Mouse (Mus musculus): ENCODE measurements around the gene Gal3st2c. TPM values are rescaled to one million over a fixed set of nuclear protein-coding genes. Genes with fewer than 3 reads are reported as not detected.
"Not testable (repeated sequence)": the region's sequence is repeated elsewhere in the genome, so short reads cannot be mapped to it uniquely, and the experiment has no call there.

Gal3st2c gene
- total RNA-seq (2021): under 1 TPM; 0.05 to 0.10 TPM
- long read RNA-seq: 0 reads

DNA sequence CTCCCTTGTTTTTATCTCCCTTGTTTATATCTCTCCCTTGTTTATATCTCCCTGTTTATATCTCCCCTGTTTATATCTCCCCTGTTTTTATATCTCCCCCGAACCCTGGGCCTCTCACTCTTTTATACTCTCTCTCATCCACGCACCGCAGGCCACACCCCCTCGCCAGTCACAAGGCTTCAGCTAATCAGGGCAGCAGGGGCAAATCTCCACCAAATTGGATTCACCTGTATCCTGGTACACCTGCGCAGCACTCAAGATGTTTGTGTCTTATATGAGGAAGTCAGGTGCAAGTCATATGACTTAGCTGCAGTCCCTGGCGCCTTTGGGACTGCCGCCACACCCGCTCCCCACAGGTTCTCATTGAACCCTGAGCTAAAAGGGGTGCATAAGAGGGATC lies at the start of gene Gal3st2c:
Gene Gal3st2c (plus strand): TSS at position 301 of the 400 bp plus-strand sequence.
- not testable (repeated sequence) for DNase-seq (ENCODE audit: low spot score in 2 of 2)

DNA sequence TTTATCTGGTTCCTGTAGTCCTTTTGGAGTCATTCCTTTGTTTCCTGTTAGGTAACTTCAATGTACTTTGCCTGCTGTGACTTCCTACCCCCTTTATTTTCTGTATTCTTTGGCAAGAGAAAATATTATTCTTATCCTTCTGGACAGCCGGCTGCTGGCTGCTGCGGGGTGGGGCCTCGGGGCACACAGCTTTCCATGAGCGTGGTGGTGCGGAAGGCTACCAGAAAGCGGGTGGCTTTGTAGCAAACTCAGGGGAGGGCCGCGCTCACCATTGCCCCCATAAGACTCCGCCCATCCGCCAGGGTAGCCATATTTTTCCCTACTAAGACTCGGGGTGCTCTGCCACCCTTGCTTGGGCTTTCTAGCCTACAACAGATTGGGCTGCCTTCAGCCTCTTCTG lies 41.2 kb upstream of the Gal3st2c start:
- DNase-seq (ENCODE audit: low spot score in 2 of 2): not testable (repeated sequence)

DNA sequence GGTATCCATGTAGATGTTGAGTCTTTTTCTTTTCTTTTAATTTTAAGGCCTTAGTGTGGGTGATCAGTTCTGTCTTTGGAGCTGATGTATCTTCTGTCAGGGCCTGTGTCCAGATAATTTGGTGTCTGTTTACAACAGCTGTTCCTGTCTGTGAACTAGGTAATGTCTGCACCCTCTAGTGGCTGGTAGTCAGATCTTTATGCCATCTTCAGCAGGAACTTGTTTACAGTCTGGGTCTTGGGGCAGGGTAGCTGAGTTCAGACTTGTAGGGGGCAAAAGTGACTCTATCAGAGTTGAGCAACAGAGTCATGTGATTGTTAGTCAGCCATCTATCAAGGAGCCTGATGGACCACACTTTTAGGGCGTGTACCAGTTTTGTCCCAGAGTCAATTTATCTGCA lies 23.8 kb upstream of the Gal3st2c start:
- not testable (repeated sequence) for DNase-seq (ENCODE audit: low spot score in 2 of 2)

DNA sequence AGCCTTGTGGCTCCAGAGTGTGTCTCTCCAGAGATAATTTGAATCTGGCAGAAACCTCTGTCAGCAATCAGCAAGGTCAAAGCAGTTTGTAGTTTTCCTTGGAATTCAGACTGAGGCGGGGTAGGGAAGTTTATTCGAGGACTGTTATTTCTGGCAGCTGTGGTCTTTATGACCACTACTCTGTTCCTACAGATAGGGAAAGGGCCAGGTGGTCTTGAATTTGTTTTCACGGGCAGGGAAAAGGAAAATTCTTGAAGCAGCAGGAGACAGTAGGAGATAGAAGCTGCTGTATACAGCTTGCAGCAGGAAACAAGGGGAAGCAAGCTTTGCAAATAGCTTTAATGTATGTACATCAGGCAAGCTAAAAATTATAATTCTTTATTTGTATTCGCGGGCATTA lies 19.9 kb upstream of the Gal3st2c start:
- DNase-seq (ENCODE audit: low spot score in 2 of 2): not testable (repeated sequence)

DNA sequence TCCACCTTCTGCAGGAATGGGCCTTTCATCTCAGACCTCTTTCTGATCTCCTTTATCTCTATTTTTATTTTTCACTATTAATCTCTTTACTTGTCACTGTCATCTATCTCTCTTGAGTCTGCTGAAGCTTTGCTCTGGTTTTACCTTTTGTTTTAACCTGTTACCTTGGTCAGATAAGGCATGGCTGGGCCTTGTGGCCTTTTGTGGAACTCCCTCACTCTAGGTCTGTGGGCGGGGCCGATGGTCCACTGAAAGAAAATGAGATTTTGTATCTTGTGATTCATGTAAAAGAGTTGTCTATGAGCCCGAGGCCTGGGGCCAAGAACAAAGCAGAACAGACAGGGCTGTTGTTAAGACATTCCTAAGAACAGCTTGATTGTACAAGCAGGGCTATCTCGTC lies 19.5 kb upstream of the Gal3st2c start:
- not testable (repeated sequence) for DNase-seq (ENCODE audit: low spot score in 2 of 2)

DNA sequence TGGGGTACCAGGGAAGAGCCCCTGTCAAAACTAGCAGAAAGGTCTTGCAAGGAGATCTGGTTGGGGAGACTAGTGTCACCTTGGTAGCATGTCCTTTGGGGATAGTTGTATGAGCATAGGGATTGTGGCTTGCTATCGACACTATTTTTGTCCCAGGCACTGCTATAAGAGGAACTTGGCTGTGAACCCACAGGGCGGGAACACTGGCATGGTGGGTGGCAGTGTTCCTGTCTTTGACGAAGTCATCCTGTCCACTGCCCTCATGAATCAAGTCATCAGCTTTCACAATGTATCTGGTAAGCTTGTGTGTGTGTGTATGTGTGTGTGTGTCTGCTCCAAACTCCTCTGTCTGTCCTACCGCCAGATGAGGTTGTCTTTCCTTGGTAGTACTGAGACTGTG lies 14.5 kb upstream of the Gal3st2c start:
- DNase-seq (ENCODE audit: low spot score in 2 of 2): not testable (repeated sequence)

DNA sequence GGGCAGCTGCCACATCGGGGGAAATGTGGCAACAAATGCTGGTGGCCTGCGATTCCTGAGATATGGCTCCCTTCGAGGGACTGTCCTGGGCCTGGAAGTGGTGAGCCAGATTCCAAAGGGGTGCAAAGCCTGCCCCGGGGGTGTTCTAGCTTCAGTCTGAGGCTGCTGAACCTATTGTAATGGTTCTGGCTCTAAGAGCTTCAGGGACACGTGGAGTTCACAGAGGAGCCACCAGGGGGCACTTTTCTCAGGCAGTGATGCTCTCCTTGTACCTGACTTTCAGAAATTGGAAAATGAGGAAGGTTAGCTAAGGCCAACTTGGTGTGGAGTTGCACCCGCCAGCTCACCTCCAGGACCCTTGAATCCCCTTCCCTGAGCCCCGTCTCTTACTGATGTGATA lies 12.0 kb upstream of the Gal3st2c start:
- not testable (repeated sequence) for DNase-seq (ENCODE audit: low spot score in 2 of 2)

DNA sequence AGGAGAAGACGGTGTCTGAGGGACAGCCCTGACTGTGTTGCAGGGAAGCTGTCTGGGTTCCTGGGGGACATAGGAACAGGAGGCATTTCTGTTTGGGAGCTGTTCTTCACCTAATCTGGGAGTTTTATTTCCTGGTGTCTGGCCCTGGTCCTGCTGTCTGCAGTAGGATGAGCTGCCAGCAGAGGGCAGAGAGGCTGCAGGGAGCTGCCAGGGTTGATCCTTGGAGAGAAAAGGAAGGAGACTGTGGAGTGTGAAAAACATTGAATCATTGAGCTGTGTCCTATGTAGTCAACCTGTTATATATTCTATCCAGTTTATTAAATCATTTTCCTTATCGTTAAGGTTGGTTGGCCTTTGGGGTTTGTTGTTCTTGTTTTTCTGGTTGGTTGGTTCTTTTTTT lies 9.4 kb upstream of the Gal3st2c start:
- not testable (repeated sequence) for DNase-seq (ENCODE audit: low spot score in 2 of 2)

DNA sequence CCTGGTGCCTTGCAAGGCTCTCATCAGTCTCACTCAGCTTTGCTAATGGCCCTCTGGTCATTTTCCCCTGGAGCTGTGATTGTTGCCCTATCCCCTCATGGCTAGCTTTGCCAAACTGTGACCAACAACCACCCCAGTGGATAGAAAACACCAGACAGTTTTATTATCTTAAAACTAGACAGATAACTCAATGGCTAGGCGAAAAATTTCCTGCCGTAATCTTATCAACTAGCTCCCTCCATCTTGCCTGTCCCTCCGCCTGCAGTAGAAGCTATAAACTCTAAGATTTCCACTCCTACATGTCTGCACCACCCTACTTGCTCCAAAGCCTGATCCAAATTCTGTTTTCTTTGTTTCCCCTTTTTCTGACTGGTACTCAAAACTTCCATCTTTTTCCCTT lies 4.1 kb upstream of the Gal3st2c start:
- DNase-seq (ENCODE audit: low spot score in 2 of 2): no peak

DNA sequence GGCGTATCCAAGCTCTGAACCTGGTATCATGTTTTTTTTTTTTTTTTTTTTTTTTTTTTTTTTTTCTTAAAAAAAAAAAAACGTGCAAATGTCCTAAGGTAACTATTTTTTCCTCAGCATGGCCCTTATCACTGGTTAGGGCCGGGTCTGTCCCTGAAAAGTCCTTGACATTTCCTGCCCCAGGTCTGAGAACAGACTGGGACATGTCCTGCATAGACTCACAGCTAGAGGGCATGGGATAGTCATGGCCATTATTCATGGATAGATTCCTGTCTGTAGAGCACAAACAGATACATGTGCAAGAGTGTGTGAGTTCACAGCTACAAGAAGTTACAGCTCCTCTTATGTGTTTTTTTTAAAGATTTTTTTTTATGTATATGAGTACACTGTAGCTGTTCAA lies 1.5 kb upstream of the Gal3st2c start:
- no peak for DNase-seq (ENCODE audit: low spot score in 2 of 2)

DNA sequence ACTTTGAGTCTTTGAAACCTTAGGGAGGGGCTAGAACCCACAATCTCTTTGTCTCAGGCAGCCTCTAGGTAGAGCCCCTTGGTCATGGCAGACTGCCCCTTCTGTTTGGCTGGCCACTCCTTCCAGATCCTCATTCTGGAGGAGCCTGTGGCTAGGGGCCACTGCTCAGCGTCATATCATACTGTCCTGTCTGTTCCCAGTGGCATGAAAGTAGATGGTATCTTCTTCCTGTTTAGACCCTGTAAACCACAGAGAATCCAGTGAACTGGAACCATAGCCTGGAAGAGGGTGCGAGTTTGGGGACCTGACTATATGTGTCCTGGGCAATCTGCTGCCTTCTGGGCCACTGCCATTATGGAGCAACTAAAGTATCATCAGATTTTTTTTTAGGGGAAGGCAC lies 759 bp downstream of the Gal3st2c start:
- DNase-seq (ENCODE audit: low spot score in 2 of 2): not testable (repeated sequence)

DNA sequence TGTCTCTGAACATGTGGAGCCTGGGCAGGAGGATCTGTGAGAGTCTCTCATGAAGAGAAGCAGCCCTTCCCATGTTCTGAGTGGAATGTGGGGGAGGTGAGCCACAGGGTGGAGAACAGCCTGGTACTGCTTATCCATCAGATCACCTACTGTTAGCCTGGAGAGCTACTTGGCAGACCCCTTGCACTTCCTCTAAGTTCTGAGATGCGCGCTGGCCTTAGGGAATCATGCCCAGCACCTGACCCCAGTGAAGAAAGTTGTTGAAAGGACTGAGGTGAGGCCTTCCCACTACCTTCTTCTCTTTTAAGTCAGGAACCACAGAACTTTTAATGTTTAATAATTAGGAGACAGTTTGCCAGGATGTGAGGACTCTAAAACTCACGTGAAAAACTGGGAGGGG lies 1.2 kb downstream of the Gal3st2c start:
- not testable (repeated sequence) for DNase-seq (ENCODE audit: low spot score in 2 of 2)

DNA sequence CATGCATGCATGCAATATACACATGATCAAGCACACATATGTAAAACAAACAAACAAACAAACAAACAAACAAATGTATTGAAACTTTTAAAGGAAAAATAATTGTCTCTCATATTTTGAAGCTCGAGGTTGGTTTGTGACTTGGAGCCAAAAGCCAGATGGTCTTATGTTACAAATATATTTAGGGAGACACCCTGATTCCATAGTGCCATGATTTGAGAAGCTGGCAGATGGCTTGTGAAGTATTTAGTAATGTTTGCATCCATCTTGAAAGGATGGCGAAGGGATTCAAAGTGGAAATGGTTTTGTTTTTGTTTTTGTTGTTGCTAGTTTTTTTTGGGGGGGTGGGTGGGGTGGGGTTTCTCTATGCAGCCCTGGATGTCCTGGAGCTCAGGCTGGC lies 10.7 kb downstream of the Gal3st2c start:
- no peak for DNase-seq (ENCODE audit: low spot score in 2 of 2)

DNA sequence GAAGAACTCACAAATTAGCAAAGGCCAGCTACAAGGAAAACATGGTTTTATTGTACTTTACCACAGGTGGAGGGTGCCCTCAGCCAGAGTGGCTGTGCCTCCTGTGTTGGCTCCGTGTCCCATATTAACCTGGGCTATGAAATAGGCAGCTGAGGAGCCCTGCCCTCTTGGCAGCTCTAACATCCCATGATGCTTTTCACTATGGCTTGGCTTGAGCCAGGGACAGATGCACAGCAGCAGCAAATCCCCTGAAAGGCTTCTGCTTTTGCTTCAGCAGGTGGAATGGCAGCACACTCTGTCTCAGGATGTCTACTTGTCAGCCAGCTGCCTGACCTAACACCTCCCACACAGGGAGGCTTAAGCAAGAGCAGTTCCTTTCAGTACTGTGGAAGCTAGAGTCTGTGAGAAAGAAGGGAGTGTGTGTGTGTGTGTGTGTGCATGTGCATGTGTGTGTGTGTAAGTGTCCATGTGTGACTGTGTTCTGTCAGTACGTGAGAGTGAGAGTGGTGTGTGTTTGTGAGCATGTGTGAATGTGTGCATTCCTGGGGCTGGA lies 15.7 kb downstream of the Gal3st2c start:
- not testable (repeated sequence) for DNase-seq (ENCODE audit: low spot score in 2 of 2)

DNA sequence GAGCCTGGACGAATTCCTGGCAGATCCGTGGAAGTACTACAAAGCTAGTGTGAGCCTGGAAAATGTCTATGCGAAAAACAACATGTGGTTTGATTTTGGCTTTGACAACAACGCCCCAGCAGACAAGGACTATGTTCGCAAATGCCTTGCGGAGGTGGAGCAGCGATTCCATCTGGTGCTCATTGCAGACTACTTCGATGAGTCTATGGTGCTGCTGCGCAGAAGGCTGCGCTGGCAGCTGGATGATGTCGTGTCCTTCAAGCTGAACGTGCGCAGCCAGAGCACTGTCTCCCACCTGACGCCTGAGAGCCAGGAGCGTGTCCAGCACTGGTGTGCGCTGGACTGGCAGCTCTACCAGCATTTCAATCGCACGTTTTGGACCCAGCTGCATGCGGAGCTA lies 18.5 kb downstream of the Gal3st2c start:
- peak; percentile 82 to 94 for DNase-seq (ENCODE audit: low spot score in 2 of 2)

DNA sequence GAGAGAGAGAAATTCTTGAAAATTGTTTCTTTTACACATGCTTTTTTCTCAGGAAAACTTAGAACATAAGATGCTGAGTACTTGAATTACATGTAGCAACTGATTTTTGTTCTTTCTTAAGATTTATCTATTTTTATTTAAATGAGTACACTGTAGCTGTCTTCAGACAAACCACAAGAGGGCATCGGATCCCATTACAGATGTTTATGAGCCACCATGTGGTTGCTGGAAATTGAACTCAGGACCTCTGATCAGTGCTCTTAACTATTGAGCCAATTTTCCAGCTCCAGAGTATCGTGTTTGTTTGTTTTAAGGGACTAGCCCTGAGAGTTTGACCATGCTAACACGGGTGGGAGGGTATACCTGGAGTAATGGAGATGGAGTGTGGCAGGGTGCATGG lies 21.3 kb downstream of the Gal3st2c start:
- no peak for DNase-seq (ENCODE audit: low spot score in 2 of 2)

DNA sequence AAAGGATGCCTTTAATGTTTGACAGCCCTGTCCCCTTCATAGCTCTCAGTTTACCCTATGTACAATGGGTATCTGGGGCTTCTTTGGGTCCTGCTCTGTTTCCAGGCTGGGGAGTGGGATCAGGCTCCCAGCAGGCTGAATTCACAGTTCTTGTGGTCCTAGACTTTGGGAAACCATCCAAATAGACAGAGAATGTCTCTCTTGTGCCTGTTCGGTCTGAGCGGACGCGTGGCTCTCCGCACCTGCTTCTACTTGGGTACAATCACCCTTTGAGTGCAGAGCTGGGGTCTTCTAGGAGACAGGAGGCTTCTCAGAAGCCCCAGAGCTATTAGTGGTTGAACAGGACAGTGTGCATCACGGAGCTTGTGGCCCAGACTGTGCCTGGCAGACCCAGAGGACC lies 29.8 kb downstream of the Gal3st2c start, which contains the start of gene Neu4:
Gene Neu4 (plus strand): TSS at position 301 of the 400 bp plus-strand sequence.
- no peak for DNase-seq (ENCODE audit: low spot score in 2 of 2)

DNA sequence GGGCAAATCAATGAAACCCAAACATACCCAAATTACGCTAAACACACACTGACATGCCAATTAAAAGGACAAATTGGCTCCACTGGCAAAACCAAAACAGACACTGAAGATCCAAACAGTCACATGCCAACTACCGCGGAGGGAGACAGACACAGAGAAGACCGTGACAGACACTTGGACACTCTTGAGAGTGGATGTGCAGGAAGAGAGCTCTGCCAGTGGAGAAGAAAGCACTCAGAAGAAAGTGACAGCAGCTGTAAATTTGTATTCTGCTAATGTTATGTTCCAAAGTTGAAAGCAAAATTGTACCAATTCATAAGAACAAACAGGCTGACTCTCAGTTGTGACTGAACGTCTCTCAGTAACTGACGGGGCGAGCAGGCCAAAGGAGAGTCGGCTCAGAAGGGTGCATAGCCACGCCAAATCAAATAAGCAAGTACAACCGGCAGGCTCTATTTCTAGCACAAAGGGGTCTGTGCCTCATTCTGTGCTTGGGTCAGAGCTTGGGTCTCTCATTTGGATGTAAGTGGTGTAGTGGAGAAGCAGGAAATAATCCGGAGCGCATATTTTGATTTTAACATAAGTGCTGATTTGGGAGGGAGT lies 37.3 kb downstream of the Gal3st2c start:
- DNase-seq (ENCODE audit: low spot score in 2 of 2): no peak

DNA sequence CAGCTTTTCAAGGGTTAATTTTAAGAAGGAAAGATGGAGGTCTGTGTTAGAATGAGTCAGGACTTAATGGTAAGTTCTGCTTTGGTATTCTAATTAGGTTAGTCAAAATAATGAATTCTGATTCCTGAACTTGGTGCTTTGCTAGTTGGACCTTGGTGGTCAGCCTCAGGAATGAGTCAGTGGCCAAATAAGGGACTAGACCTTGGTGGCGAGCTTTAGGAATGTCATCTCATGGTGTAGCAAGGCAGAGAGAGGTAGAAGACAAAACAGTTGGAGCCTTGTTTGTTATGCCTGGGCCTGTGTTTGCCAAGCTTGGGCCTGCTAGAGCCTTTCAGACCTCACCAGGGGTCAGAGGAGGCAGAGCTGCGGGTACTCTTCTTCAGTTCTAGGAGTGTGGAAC lies 38.4 kb downstream of the Gal3st2c start:
- no peak for DNase-seq (ENCODE audit: low spot score in 2 of 2)

DNA sequence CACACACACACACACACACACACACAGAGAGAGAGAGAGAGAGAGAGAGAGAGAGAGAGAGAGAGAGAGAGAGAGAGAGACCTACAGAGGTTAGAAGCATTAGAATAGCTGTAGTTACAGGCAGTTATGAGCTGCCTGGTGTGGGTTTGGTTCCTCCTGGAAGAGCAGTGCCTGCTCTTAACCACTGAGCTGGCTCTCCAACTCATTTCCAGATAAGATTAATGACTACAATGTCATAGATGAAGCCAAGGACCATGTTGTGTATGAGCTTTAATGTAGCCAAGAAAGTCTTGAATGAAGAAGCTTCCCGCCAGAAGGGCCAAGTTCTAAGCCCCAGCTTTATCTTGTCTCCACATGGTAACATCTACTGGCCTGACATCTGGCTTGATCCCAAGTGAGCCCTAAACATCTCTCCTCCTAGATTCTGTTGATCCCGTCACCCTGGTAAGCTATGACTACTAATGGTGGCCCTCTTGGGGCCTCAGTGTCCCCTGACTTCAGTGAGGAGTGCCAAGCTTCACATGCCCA lies 42.8 kb downstream of the Gal3st2c start:
- no peak for DNase-seq (ENCODE audit: low spot score in 2 of 2)

DNA sequence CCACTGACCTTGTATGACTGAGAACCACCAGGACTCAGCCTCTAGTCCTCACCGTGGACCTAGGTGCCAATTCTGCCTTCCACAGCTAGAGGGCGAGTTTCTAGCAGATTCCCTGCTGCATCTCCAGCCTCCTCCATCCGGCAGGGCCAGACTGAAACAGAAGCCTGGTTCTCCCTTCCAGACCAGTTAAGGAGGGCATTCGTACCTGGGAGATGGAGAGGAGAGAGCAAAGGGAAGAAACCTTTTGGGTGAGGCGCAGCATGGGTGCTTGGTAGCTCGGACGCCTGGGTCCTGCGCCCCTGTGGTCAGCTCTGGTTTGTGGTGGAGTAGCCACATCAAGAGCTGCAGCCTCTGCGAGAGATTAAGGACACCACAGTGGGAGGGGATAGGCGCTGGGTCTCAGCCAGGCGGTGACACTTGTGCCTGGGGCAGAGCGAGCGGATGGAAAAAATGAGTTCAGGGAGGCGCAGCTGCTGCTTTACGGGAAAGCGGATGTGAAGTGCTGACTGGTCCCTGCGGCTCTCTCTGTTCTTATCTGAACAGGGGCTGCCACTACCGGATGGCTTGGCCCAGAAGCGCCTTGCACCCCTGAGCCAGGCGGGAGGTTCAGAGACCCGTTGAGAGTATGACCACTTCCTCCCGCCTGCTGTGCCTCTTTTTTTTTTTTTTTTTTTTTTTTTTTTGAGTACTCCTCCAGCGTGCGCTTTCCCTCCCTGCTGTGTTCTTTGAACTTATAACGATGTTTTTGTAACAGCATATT lies 44.9 kb downstream of the Gal3st2c start:
- DNase-seq (ENCODE audit: low spot score in 2 of 2): peak; percentile 76 to 89

DNA sequence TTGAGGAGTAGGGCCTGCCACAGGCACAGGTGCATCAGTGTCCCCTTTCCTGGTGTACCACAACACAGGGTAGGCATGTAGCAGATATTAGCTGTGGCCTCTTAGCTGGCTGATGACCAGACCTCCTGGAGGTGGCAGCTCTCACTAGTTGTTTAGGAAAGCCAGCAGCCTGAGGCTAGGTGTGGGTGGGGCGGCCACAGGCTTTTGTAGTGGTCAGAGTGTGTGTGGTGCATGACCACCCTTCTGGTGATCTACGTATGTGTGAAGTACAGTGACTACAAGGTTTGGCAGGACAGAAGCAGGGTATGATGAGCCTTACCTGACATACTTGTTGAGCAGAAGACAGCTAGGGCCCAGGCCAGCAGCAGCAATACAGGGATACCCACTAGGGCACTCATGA lies 50.1 kb downstream of the Gal3st2c start:
- no peak for DNase-seq (ENCODE audit: low spot score in 2 of 2)

Data from layer of hippocampus, adult 18-20 months (tissue).